Mouse (Mus musculus) bone marrow, adult 2 months (tissue): ENCODE data around the gene Slco4c1.

Experiments
- CTCF ChIP-seq: fragments of 200-500 bp; IDR thresholded peaks from 2 replicates; pipeline ENCODE4 v1.5.1; 2011; ENCODE audit warnings: low read length, control low read depth; ENCODE audit not compliant: control insufficient read depth, insufficient read depth
- POLR2A ChIP-seq: fragments of 200-500 bp; IDR thresholded peaks from 2 replicates; pipeline ENCODE4 v1.6.1; 2011; ENCODE audit warnings: low read depth, mild to moderate bottlenecking, control low read depth, low read length, borderline replicate concordance; ENCODE audit not compliant: control insufficient read depth

- TF ChIP-seq CTCF (no peak), POLR2A (no peak)
Observed at GRCm38 (mm10) chr1:96864120-96864519, 7.9 kb downstream of the Slco4c1 start.
